Mouse (Mus musculus) erythroblast, embryonic 14.5 days (primary cell): ENCODE results near the gene Ddx1.

Source experiments
- GATA1 ChIP-seq: IDR thresholded peaks from 2 replicates; pipeline ENCODE4 v1.6.1; 2012; ENCODE audit warnings: low read length, inconsistent platforms, mixed read lengths
- TAL1 ChIP-seq: IDR thresholded peaks from 3 replicates; pipeline ENCODE4 v1.6.1; 2012; ENCODE audit warnings: low read length, inconsistent platforms, mixed read lengths

- TF ChIP-seq GATA1 (no peak), TAL1 (no peak)
Measured at GRCm38 (mm10) chr12:13208517-13208916, 40.5 kb downstream of the Ddx1 start.
